Mouse (Mus musculus): ENCODE results near the gene Rgl1.

Gene Rgl1

DNA sequence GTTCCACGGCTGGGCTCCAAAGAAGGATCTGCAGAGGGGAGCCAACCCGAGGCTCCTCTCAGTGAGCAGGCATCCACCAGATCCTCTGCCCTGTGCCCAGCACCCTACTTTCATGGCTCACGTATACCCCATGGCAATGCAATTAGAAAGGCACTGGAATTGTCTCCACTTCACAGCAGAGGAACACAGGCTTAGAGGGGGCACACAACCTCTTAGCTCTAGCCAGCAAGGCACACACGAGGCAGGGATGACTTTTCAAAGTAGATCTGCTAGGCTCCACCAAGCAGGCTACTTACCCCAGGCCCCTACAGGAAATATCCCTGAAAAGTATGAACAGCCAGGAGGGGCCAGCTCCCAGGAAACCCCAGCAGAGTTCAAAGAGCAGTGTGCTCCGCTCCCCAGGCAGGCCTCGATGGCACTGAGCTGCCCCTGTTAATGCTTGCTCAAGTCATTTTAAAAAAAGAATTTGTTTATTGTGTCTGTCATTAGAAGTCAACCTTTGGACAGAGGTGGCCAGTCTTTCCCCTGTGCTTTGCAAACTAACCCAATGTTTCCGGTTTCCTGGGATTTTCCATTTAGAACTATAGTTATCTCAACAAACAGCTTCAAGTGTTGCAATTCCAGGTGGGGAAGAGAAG is 151.3 kb downstream of the Rgl1 start:
- DNase-seq (ENCODE audit: low read depth) = no peak

DNA sequence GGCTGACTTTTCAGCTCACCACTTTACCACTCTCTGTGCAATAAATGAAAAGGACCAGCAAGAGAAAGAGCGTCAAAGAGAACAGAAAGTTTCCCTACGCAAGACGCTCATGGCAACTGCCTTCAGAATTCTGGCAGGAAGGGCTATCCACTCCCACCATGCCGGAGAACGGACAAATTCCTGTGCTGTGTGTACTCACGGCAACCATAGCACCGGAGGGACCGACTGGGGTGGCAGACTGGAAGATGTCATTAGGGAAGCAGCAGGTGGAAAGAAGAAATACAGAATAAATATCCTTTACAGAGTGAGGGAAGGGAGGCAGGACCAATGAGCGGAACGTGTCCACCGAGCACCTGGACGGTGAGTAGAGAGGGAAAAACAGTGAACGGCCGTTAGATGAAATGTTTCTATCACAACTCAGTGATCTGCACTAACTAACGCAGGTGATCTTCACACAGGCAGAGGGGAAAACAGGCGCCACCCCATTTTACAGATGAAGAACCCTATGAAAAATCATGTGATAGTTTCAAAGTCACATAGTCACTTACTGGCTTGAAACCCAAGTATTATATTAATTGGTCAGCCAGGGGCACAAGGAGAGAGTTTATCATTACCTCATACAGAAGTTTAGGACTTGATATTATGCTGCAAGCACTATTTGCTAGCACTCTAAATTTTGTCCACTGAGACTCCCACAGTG is 152.8 kb downstream of the Rgl1 start:
- no peak for DNase-seq (ENCODE audit: low read depth)

DNA sequence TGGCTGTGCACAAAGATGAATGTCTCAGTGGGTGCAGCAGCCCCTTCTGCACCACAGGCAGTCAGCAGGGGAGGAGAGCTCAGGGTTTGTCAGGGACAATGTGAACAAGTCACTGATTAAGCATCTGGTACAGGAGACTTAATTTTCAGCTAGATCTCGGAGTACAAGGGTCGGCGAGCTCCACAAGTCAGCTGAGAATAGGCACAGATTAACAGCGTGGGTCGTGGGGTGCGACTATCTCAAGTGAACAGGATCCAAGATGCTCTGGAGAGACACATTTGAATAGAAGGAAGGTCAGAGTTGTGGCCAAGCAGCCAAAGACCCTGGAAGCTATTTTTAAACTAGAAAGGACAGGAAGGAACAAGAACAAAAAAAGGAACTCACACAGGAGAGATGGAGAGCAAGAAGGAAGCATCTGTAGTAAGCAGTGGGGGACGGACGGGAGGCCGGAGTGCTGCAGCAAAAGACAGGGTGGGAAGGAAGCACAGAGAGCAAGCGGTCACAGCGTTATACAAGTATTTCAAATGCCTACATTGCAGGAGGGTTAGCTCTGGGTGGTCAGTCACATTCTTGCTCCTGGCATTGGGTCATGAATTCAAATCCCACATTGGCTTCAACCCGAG is 153.5 kb downstream of the Rgl1 start:
- no peak for DNase-seq (ENCODE audit: low read depth)

DNA sequence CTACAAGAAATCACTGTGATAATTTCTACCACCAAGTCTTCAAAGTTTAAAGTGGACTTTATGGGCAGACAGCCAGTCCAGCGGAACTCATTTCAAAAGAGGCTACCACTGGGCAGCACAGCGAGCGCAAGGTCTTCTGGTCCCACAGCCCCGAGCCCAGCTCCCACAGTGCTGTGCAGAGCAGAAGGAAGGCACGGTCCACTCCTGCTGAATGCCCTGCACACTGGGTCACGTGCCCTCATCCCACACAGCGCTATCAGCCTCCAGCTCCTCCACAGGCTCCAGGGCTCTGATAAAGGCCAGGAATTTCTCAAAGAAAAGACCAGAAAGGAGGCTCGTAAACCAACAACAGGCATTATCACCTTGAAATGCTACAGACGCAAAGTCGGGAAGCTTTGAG is 156.6 kb downstream of the Rgl1 start:
- no peak for DNase-seq (ENCODE audit: low read depth)

DNA sequence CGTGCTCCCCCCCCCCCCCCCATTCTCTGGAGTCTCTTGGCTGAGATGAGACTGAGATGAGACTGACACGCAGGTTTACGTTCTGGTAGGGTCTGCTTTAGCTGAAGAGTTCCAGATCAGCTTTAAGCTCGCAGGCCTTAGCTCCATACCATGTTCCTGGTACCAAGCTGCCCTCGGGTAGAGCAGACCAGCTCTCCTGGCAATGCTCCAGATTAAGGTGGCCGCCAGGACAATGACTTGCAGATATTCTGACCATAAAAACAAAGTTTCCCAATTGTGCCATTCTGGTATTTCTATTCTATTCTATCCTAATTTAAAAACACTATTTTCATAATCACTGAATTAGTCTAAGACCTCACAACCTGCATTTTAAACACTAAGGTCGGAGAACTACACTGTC is 157.1 kb downstream of the Rgl1 start:
- DNase-seq (ENCODE audit: low read depth) = no peak

DNA sequence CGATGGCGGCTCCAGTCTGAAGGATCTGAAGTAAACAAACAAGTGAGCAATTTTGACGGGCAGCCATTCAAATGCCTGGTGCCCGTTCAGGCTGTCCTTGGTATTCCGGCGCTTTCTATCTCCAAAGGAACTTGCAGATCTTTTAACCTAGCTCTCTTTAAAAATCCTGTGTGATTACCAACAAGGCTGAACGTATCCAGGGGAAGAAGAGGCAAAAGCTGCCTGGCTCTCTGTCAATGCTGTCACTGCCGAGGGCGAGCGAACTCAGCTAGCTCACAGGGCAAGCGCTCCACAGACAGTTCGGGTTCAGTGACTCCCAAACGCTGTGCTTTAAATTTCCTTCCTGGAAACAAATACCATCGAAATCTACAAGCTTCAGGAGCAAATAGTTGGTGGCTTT is 158.4 kb downstream of the Rgl1 start:
- no peak for DNase-seq (ENCODE audit: low read depth)

DNA sequence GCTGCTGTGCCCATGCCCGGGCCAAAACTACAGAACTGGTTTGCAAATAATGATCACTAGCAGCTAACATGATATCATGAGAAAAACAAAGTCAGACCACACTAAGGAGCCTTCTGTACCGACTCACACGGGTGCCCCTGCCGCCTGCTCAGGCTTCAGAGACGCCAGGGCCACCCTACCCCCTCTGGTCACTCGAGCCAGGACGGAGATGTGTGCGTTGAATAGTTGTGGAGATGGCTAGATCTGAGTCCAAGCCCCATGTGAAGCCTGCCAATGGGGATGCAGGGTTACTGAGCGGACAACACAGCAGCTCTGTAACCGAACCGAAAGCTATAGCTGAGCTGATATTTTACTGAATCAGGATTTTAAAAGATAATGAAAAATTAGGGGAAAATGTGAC is 159.4 kb downstream of the Rgl1 start:
- no peak for DNase-seq (ENCODE audit: low read depth)

DNA sequence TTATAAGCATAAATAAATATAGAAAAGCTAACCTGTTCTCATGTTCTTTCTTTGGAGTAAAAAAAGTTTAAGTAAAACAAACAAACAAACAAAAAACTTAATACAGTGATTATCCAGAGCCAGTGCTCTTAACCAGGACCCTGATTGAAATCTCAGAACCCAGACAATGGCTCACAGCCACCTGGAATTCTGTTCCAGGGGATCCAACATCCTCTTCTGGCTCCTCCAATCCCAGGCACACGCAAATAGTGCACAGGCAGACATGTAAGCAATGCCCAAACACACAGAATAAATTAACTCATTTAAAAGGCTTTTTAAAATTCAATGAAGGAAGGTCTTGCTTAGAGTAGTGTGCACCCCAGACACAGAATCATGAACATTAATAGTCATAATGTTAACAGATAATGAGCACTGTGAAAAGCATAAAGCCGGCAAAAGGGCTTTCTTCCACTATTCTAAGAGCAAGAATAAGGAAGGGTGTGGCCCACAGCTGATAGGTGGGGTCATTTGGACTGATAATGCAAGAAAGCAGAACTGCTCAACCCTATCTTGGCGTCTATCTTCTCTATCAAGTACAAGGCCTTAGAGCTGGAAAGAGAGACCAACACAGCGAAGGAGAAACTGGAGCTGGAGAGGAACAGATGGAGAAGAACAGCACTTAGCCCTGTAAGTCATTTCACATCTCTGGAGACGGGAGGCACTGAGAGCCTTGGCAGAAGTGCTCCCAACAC is 160.1 kb downstream of the Rgl1 start:
- DNase-seq (ENCODE audit: low read depth) = no peak

DNA sequence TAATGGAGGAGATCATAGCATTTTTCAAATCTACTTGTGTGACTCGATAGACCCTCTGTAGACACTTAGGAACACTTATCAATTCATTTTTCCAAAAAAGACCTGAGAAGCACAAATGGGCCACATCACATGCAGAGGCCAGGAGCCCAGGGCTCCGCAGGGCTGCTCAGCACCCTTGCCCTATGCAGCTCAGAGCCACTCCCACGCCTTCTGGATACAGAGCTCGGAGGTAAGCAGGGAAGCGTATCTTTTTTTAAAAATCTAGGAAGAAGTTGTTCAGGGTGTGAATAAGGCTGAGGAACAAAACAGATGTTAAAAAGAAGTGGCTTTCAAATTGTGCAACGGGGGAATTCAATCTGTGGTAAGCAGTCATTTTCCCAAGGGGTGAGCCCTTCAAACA is 162.0 kb downstream of the Rgl1 start:
- no peak for DNase-seq (ENCODE audit: low read depth)

DNA sequence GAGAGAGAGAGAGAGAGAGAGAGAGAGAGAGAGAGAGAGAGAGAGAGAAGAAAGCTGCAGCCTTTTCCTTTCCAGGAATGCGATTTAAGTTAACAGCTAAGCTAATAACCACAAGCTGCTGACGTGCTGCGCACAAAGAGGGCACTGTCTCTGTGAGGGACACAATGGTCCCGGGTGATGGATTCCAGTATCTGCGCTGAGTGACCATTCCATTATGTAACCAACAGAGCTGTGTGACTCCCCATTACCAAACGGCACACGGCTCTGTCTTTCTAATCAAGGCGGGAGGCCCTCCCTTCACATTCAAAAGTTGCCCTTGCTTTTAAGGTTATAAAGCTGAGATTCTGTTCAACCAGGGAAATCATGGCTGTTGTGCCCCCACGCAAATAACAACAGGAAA is 162.5 kb downstream of the Rgl1 start:
- DNase-seq (ENCODE audit: low read depth) = no peak

DNA sequence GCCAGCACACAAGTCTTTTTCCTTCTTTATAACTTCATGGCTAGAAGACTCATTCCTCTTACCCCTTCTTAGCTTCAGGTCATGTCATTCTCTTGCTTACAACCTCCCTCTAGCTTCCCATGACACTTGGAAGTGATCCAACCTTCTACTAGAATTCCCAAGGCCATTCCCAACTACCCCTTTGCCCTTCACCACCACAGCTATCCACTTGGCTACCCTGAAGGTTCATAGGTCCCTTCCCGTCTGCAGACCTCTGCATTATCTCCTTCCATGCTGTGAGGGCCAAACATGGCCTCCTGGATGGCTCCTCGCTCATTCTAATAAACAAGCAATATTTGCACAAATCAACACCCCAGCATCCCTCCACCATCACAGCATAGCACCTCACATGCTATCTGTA is 165.7 kb downstream of the Rgl1 start:
- DNase-seq (ENCODE audit: low read depth) = no peak

DNA sequence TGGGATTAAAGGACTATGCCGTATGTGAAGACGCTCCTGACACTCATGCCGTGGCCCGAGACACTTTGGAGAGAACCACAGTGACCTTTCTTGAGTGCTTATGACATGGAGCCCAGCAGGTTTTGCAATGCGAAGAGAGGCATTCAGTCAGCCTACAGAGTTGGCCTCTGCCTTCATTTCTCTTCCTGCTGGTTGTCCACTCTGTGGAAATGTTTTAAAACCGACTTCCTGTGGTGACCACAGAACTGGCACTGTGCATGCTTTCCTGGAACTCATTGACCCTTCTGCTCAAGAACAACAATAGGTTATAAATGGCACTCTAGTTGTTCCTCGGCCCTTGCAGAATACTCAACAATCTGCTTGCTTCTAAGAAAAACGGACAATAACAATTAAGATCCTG is 166.8 kb downstream of the Rgl1 start:
- no peak for DNase-seq (ENCODE audit: low read depth)

DNA sequence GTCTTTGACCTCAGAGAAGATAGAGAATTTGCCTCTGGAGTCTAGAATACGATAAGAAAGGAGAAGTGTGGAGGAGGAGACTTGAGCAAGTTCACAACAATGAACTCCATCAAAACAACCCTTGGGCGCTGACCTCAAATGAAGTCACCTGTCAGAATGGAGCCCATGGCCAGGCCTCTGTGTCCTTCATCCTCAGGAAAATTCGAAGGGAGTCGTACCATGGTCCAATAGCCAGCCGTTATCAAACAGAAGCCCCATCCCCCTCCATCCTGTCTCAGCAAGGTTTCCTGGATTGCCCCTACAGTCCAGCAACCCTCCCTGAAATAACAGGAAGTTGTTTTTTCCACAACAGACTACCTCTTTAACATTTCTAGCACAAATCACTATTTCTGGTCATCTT is 171.5 kb downstream of the Rgl1 start:
- no peak for DNase-seq (ENCODE audit: low read depth)

DNA sequence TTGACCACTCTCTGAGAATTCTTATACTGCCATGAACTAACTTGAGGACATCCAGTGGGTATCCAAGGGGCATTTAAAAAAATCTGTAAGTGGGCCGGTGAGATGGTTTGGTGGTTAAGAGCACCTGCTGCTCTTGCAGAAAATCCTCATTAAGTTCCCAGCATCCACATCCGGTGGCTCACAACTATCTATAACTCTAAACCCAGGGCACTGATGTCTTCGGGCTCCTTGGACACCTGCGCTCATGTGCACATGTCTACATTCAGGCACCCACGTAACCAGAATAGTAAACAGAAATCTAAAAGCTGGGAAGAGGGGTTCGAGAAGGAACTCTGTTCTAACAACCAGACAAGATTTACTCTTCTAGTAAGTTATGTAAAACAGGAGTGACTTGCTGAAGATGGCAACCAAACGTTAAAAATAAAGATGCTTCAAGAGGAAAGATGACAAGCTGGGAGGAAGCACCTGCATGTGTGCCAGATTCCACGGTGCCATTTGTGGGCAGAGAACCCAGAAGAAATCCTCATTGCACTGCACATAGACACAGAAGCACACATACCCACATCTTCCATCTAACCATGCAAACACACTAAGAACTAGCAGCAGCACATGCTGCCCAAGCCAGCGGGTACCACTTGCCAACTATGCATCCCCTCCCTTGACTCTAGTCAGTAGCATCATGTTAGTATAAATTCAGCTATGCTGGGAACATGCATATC is 172.2 kb downstream of the Rgl1 start:
- no peak for DNase-seq (ENCODE audit: low read depth)

DNA sequence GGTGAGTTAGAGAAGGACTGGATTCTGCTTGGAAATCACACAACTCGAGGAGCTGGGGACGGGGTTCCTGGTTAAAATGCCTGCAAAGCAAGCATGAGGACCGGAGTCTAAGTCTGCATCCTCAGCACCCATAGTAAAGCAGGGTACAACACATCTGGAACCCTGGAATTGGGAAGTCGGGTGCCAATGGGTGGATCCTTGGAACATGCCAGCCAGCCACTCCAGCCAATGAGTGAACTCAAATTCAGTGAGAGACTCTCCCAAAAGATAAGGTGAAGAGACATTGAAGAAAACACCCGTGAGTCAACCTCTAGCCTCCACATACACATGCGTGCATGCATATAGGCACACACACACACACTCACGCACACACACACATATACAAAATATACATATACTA is 172.8 kb downstream of the Rgl1 start:
- no peak for DNase-seq (ENCODE audit: low read depth)

DNA sequence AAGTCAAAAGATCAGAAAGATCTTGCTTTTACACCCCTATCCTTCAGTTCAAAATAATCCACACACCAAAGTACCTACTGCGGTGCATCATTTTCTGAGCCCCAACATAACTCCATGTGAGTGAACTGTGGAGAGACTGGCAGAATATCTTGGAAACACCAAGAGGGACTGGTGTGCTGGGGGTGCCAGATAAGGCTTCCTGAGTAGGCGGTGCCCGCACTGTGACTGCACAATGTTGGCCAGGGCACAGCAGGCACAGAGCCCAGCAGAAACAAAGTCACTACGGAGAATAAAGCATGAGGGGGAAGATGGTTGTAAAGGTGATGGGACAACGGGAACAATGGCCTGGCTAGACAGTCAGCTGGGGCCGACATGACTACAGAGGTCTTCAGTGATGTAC is 173.5 kb downstream of the Rgl1 start:
- DNase-seq (ENCODE audit: low read depth) = no peak

DNA sequence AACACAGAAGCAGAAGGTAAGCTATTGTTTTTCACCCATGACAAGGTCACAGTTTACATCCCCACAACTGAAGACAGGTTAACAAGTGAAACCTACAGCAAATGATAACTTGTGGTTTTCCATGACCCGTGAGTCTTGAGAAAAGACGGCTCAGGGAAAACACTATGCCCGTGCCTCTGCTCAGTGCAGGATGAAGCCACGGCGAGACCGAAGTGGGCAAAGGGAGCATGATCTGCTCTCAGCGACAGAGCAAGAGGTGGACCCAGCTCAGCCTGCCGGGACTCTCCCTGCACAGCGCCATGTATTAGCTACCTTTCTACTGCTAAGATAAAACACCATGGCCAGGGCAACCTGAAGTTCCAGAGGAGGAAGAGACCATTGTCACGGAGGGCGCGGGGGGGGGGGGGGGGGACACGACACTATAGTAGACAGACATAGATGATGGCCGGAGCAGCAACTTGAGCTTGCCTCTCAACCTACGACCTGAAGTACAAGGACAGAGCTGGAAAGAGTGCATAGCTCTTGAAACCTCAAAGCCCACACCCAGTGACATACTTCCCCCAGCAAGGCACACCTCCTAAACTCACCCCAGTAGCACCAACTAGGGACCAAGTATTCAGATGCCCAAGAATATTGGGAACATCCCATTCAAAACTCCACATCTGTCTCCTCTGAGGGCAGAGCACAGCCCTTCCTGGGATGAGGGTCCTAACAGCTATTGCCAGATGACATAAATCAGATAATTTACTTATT is 174.2 kb downstream of the Rgl1 start:
- DNase-seq (ENCODE audit: low read depth) = no peak

DNA sequence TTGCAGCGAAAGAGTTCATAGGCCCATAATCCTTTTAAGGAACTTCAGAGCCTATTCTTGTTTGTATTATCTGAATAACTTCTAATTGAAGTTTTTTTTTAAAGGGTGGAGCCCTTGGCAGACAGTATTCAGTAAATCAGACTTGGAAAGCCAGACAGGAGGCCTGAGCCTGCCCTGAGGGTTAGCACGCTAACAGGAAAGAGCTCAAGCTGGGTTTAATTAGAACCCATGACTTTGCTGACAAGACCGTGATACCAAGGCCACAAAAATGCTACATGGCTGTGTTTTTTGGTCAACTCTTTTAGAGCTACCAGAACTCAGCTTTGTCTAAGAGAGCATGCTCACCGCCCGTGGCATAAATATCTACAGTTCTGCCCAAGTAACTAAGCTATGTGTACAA is 175.8 kb downstream of the Rgl1 start:
- DNase-seq (ENCODE audit: low read depth) = peak; percentile 76

DNA sequence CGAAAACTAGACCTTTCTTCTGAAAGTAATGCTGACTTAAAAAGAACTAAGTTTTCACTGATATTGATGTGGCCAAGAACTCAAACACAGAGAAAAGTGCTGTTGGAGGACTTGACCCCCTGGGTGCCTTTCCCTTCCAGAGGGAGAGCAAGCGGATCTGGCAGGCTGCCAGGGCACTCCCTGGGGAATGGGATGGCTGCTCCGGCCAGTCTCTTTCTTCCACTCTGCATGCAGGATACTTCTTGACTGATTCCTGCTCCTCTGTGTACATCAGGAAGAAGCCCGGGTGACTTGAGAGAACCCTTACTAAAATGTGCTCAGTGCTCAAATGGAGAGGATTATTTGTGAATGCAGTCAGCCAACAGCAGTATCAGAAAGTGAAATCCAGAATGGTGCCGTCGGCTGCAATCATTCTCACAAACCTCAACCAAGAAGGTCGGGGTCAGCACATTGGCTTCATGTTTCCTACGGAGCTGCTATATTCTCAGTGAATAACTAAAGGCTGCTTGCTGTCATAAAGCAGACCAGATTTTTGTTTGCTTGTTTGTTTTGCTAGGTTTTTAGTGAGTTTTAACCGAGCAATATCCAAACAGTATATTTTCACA is 176.7 kb downstream of the Rgl1 start:
- peak; percentile 29 for DNase-seq (ENCODE audit: low read depth)

DNA sequence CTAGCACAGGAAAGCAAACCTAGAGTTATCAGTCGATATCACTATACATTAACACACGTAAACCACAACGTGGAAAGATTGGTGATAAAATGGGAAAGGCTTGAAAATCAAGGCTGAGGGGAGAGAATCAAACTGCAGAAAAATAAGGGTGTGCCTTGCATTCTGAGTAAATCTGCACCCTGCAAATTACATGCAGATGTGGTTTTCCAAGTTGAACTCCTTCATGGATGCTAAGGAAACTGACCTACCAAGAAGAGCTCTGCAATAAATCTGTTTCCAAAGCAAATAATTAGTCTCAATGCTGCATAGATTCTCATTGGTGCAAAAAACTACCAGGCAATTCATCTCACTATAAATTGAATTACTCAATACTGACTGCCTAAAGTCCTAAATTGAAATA is 178.7 kb downstream of the Rgl1 start:
- DNase-seq (ENCODE audit: low read depth) = no peak

DNA sequence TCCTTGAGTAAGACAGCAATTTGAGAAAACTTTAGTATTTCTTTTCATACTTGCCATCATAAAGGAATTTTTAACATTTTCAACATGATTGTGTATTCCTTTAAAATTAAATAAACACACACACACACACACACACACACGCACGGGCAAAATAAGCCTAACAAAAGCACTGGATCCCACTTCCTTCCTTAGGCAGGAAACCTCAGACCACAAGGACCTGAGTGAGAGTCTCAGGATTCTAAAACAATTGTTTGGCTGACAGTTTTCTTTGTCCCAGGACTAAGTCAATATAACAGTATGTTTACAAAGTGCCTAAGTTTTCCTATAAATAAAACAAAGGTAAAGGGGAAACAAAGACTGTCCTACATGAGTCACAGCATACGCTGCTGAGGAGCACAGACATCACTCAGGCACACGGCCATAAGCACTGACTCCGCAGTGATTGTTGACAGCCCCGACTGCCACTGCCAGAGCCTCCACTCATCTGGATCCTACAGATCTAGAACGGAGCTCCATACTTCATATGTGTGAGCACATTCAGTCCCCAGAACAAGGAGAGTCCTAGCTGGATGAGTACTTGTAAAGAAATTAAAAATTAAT is 180.7 kb downstream of the Rgl1 start:
- DNase-seq (ENCODE audit: low read depth) = no peak

All from fibroblast of lung, adult 2 months (primary cell).